Mouse (Mus musculus) heart, embryonic 14.5 days (tissue): ENCODE measurements around the gene Tspan15. TPM values are rescaled to one million over a fixed set of nuclear protein-coding genes. Genes with fewer than 3 reads are reported as not detected.

ENCODE experiments used
- ATAC-seq: fragments of 200-750 bp; cut with Nextera tagmentation; 2 replicates; pipeline ENCODE4 v1.8.0; 2017; ENCODE audit warnings: low read depth, moderate TSS enrichment; ENCODE audit not compliant: insufficient number of reproducible peaks, insufficient read depth, low FRiP score
- H3K27ac ChIP-seq, 2 experiments: fragments of 200-500 bp in 1 of 2; fragments of 300-500 bp in 1 of 2; sonication (generic) in 1 of 2; replicated peaks in 1 of 2; 2 replicates each; pipeline ENCODE4 v1.5.1; 2012 to 2014; ENCODE audit warnings: low read depth in 2 of 2, low read length in 2 of 2, control low read depth in 1 of 2, mild to moderate bottlenecking in 1 of 2, mixed read lengths in 1 of 2; ENCODE audit not compliant: control insufficient read depth in 1 of 2, insufficient read depth in 1 of 2
- H3K27me3 ChIP-seq: fragments of 300-500 bp; sonication (generic); 2 replicates; pipeline ENCODE4 v1.6.1; 2014; ENCODE audit warnings: mild to moderate bottlenecking, low read length, control low read depth; ENCODE audit not compliant: control insufficient read depth, insufficient read depth
- H3K36me3 ChIP-seq: fragments of 300-500 bp; sonication (generic); 2 replicates; pipeline ENCODE4 v1.6.1; 2014; ENCODE audit warnings: mild to moderate bottlenecking, control low read depth, low read length, mixed read lengths; ENCODE audit not compliant: control insufficient read depth, insufficient read depth
- H3K4me1 ChIP-seq, 2 experiments: fragments of 200-500 bp in 1 of 2; fragments of 300-500 bp in 1 of 2; sonication (generic) in 1 of 2; 2 replicates each; pipeline ENCODE4 v1.6.1; 2012 to 2014; ENCODE audit warnings: low read length in 2 of 2, control low read depth in 1 of 2, mixed read lengths in 1 of 2; ENCODE audit not compliant: control insufficient read depth in 2 of 2, insufficient read depth in 2 of 2
- H3K4me2 ChIP-seq: fragments of 300-500 bp; sonication (generic); 2 replicates; pipeline ENCODE4 v1.6.1; 2014; ENCODE audit warnings: mild to moderate bottlenecking, low read length
- H3K4me3 ChIP-seq, 2 experiments: fragments of 200-500 bp in 1 of 2; fragments of 300-500 bp in 1 of 2; sonication (generic) in 1 of 2; 2 replicates each; pipeline ENCODE4 v1.5.1; 2012 to 2014; ENCODE audit warnings: low read length in 2 of 2, mild to moderate bottlenecking in 2 of 2, control low read depth in 1 of 2, low read depth in 1 of 2, moderate library complexity in 1 of 2; ENCODE audit not compliant: control insufficient read depth in 1 of 2, insufficient read depth in 1 of 2
- H3K9ac ChIP-seq: fragments of 300-500 bp; sonication (generic); 2 replicates; pipeline ENCODE4 v1.6.1; 2014; ENCODE audit warnings: mild to moderate bottlenecking, low read length
- H3K9me3 ChIP-seq: fragments of 300-500 bp; sonication (generic); 2 replicates; pipeline ENCODE4 v1.6.1; 2016; ENCODE audit warnings: low read length, control low read depth; ENCODE audit not compliant: control insufficient read depth
- WGBS: fragments of 180-500 bp; shearing (Covaris S2); extraction: QIAGEN DNeasy Blood & Tissue Kit; methylation state at CpG from one replicate; pipeline ENCODE4 v1.1.7; 2014; 5-methylcytosine and 5-hydroxymethylcytosine counted together
- polyA plus RNA-seq: library from polyadenylated mRNA; unstranded; fragments of >200 nt; fragmentation: Nextera tagmentation; extraction: Ambion mirVana; gene quantifications from 2 replicates; pipeline ENCODE4 v1.2.1, GENCODE M21; 2014

Gene Tspan15
- polyA plus RNA-seq, 1 experiment from 2014 or later: 5.1 TPM

- H3K9me3 ChIP-seq: no peaks in the 10 kb centered on the region
- no peak overlapping the region for H3K4me3 ChIP-seq
- H3K27ac ChIP-seq: peak overlapping the region in 1 of 2 experiments; percentile 66; a peak in 1 of 4 replicates
- no peak overlapping the region for H3K9ac ChIP-seq
- H3K36me3 ChIP-seq: no peaks in the 10 kb centered on the region
- H3K4me1 ChIP-seq: peaks cover 0 to 4% of the 10 kb centered on the region in 2 experiments; a peak in 1 of 4 replicates
- no peak for ATAC-seq
- no peak overlapping the region for H3K4me2 ChIP-seq
- 85% methylated on average over 19 of the region's 19 CpGs for WGBS
- H3K27me3 ChIP-seq: no peaks in the 10 kb centered on the region
These were observed 12.8 kb downstream of the Tspan15 start for GRCm38 (mm10) chr10:62218044-62218788.

GRCm38 (mm10) chr10:62217196-62217595 is 13.9 kb downstream of the Tspan15 start:
- Histone ChIP-seq H3K36me3 (no peaks in the 10 kb centered on the region), H3K9ac (no peak overlapping the region), H3K9me3 (no peaks in the 10 kb centered on the region), H3K4me2 (no peak overlapping the region), H3K27ac (peak overlapping the region; percentile 66 to 67), H3K4me1 (peaks cover 0 to 4% of the 10 kb centered on the region in 2 experiments; a peak in 1 of 4 replicates), H3K4me3 (no peak overlapping the region), H3K27me3 (no peaks in the 10 kb centered on the region)
- ATAC-seq: 0 out of 2 replicates have a peak, but pooled peaks have one; percentile 24
- 50% methylated on average over 8 of the region's 8 CpGs for WGBS

- Histone ChIP-seq H3K9me3 (no peaks in the 10 kb centered on the region), H3K36me3 (no peaks in the 10 kb centered on the region), H3K4me1 (peaks cover 0 to 4% of the 10 kb centered on the region in 2 experiments; a peak in 1 of 4 replicates), H3K4me3 (no peak overlapping the region), H3K27ac (peak overlapping the region; percentile 66 to 67; a peak in 3 of 4 replicates), H3K4me2 (no peak overlapping the region), H3K9ac (no peak overlapping the region), H3K27me3 (no peaks in the 10 kb centered on the region)
- no peak for ATAC-seq
- 46% methylated on average over 5 of the region's 5 CpGs for WGBS
These were observed 14.5 kb downstream of the Tspan15 start for GRCm38 (mm10) chr10:62216595-62216994.

- ATAC-seq: no peak
- WGBS: 91% methylated on average over 8 of the region's 8 CpGs
- Histone ChIP-seq H3K4me2 (no peak overlapping the region), H3K4me1 (peaks cover 0 to 4% of the 10 kb centered on the region in 2 experiments; a peak in 1 of 4 replicates), H3K9ac (no peak overlapping the region), H3K27me3 (no peaks in the 10 kb centered on the region), H3K4me3 (no peak overlapping the region), H3K36me3 (no peaks in the 10 kb centered on the region), H3K27ac (no peak overlapping the region), H3K9me3 (no peaks in the 10 kb centered on the region)
These were observed 15.4 kb downstream of the Tspan15 start for GRCm38 (mm10) chr10:62215633-62216032.

GRCm38 (mm10) chr10:62215169-62215616 is 15.9 kb downstream of the Tspan15 start:
- H3K27me3 ChIP-seq: no peaks in the 10 kb centered on the region
- ATAC-seq: no peak
- no peak overlapping the region for H3K9ac ChIP-seq
- 19% methylated on average over 5 of the region's 5 CpGs for WGBS
- no peaks in the 10 kb centered on the region for H3K9me3 ChIP-seq
- no peak overlapping the region for H3K27ac ChIP-seq
- no peaks in the 10 kb centered on the region for H3K36me3 ChIP-seq
- no peak overlapping the region for H3K4me2 ChIP-seq
- H3K4me3 ChIP-seq: no peak overlapping the region
- H3K4me1 ChIP-seq: peaks cover 0 to 4% of the 10 kb centered on the region in 2 experiments; a peak in 1 of 4 replicates

GRCm38 (mm10) chr10:62211310-62211709 is 19.7 kb downstream of the Tspan15 start:
- no peaks in the 10 kb centered on the region for H3K36me3 ChIP-seq
- no peaks in the 10 kb centered on the region for H3K9me3 ChIP-seq
- no peak overlapping the region for H3K4me2 ChIP-seq
- no peak overlapping the region for H3K27ac ChIP-seq
- no peak for ATAC-seq
- 66% methylated on average over 6 of the region's 6 CpGs for WGBS
- no peak overlapping the region for H3K4me3 ChIP-seq
- H3K9ac ChIP-seq: no peak overlapping the region
- H3K4me1 ChIP-seq: peaks cover 3 to 8% of the 10 kb centered on the region in 2 experiments; a peak in 1 of 4 replicates
- H3K27me3 ChIP-seq: no peaks in the 10 kb centered on the region

- Histone ChIP-seq H3K27ac (no peak overlapping the region), H3K9me3 (no peaks in the 10 kb centered on the region), H3K9ac (no peak overlapping the region), H3K4me3 (no peak overlapping the region), H3K27me3 (no peaks in the 10 kb centered on the region), H3K4me1 (peaks cover 3 to 5% of the 10 kb centered on the region in 2 experiments; a peak in 1 of 4 replicates), H3K36me3 (no peaks in the 10 kb centered on the region), H3K4me2 (no peak overlapping the region)
- ATAC-seq: no peak
- 54% methylated on average over 10 of the region's 10 CpGs for WGBS
These were observed 22.7 kb downstream of the Tspan15 start for GRCm38 (mm10) chr10:62208241-62208896.
